ENCODE assay signal across 8 mouse cellular contexts in genomic region chr7:97418717-97419116, GRCm38 (mm10). TPM values are rescaled to one million over a fixed set of nuclear protein-coding genes. Genes with fewer than 3 reads are reported as not detected.
A peak's percentile ranks its signal among the peaks of the same experiment; 100 is the strongest.
DNase-seq lines count a peak whose midpoint lies in the region; TF ChIP-seq lines count a peak whose summit lies in the region.
"Had no signal": no experiment of that assay in that cellular context is flagged by ENCODE, and none has a peak within 500 bp of the region (broad histone marks: within the 10 kb centered on the region; RNA-seq: fewer than 3 reads in every experiment).

No protein-coding gene starts in this region.

- no peak for DNase-seq in layer of hippocampus, adult 2 months (ENCODE audit: low spot score in 2 of 2)
- no peak for DNase-seq in layer of hippocampus, postnatal 14 days (ENCODE audit: low spot score in 2 of 2)
- peak; percentile 83 for DNase-seq in adrenal gland, postnatal 14 days
- peak; percentile 31 to 38 for DNase-seq in gastrocnemius, postnatal 36 days
- DNase-seq in lung, postnatal 36 days: peak; percentile 71
- DNase-seq in left cerebral cortex, adult 2 months (ENCODE audit: extremely low spot score in 1 of 2, low spot score in 2 of 2): no peak
- no peak for DNase-seq in left cerebral cortex, postnatal 36 days (ENCODE audit: low spot score in 2 of 2)
- DNase-seq: liver, embryonic 13.5 days had no signal

- no peak for TF ChIP-seq CTCF in layer of hippocampus, adult 2 months (conservative IDR thresholded peaks at IDR 0.05)
- no peak for TF ChIP-seq CTCF in left cerebral cortex, adult 2 months (IDR thresholded peaks at IDR 0.05)

- intact Hi-C loops in gastrocnemius, postnatal 36 days (cut with DNase I): no loop called here
- intact Hi-C loops in left cerebral cortex, adult 2 months (cut with DNase I): no loop called here
- intact Hi-C loops in left cerebral cortex, postnatal 36 days (cut with DNase I): no loop called here

- 0 out of 2 replicates have a peak overlapping the region, but pooled peaks have one; percentile 0 for H3K27ac ChIP-seq in layer of hippocampus, adult 2 months
- no peak overlapping the region for H3K27ac ChIP-seq in left cerebral cortex, adult 2 months
- H3K27ac ChIP-seq: liver, embryonic 13.5 days had no signal

- no peak overlapping the region for H3K4me3 ChIP-seq in layer of hippocampus, adult 2 months
- no peak overlapping the region for H3K4me3 ChIP-seq in left cerebral cortex, adult 2 months
- H3K4me3 ChIP-seq: liver, embryonic 13.5 days had no signal

RNA-seq across cellular contexts. Expression of gene Thrsp, which starts 1.2 kb away (rescaled TPM):
- 10 to 100 TPM; 40.0 to 40.6 TPM for total RNA-seq in layer of hippocampus, adult 2 months (2021)
- total RNA-seq in layer of hippocampus, postnatal 14 days (2021): 10 to 100 TPM; 29.1 to 31.5 TPM
- total RNA-seq in adrenal gland, postnatal 14 days (2021): 655 and 670 TPM in 2 replicates
- 10 to 100 TPM; 15.4 to 23.9 TPM for total RNA-seq in gastrocnemius, postnatal 36 days (2021)
- 10 to 100 TPM; 19.2 to 21.8 TPM for total RNA-seq in left cerebral cortex, adult 2 months (2021)
- total RNA-seq in left cerebral cortex, postnatal 36 days (2021): 10 to 100 TPM; 18.7 to 23.4 TPM

RNA-seq across cellular contexts. Expression of gene Ndufc2, which starts 18.9 kb away (rescaled TPM):
- 100 to 1,000 TPM; 206 to 221 TPM for total RNA-seq in layer of hippocampus, adult 2 months (2021)
- total RNA-seq in layer of hippocampus, postnatal 14 days (2021): 100 to 1,000 TPM; 267 TPM
- total RNA-seq in adrenal gland, postnatal 14 days (2021): 443 and 493 TPM in 2 replicates
- 100 to 1,000 TPM; 297 to 299 TPM for total RNA-seq in gastrocnemius, postnatal 36 days (2021)
- 100 to 1,000 TPM; 213 to 230 TPM for total RNA-seq in left cerebral cortex, adult 2 months (2021)
- 100 to 1,000 TPM; 202 to 220 TPM for total RNA-seq in left cerebral cortex, postnatal 36 days (2021)

RNA-seq across cellular contexts. Expression of gene Kctd14, which starts 32.4 kb away (rescaled TPM):
- total RNA-seq in layer of hippocampus, adult 2 months (2021): 1 to 10 TPM; 4.7 to 5.3 TPM
- 1 to 10 TPM; 2.3 to 3.6 TPM for total RNA-seq in layer of hippocampus, postnatal 14 days (2021)
- total RNA-seq in adrenal gland, postnatal 14 days (2021): 1.7 and 2.8 TPM in 2 replicates
- not detected for total RNA-seq in gastrocnemius, postnatal 36 days (2021)
- total RNA-seq in left cerebral cortex, adult 2 months (2021): 1 to 10 TPM; 3.3 to 3.7 TPM
- 1 to 10 TPM; 3.2 to 3.6 TPM for total RNA-seq in left cerebral cortex, postnatal 36 days (2021)

RNA-seq across cellular contexts. Expression of gene Alg8, which starts 47.3 kb away (rescaled TPM):
- total RNA-seq in layer of hippocampus, adult 2 months (2021): 10 to 100 TPM; 10.1 to 10.2 TPM
- total RNA-seq in layer of hippocampus, postnatal 14 days (2021): 10 to 100 TPM; 11.4 TPM
- total RNA-seq in adrenal gland, postnatal 14 days (2021): 16.3 and 18.0 TPM in 2 replicates
- 1 to 10 TPM; 3.0 to 3.4 TPM for total RNA-seq in gastrocnemius, postnatal 36 days (2021)
- 10 to 100 TPM in 1 of 2 experiments, 1 to 10 TPM in 1; 9.9 to 10.2 TPM for total RNA-seq in left cerebral cortex, adult 2 months (2021)
- total RNA-seq in left cerebral cortex, postnatal 36 days (2021): 10 to 100 TPM in 1 of 2 experiments, 1 to 10 TPM in 1; 7.9 to 11.8 TPM

Comparison
In these comparisons a context has a peak if more than half of its experiments do, and no peak if none do; other contexts are left out.
1. DNase-seq: peak in adrenal gland, postnatal 14 days (single experiment), gastrocnemius, postnatal 36 days (2 of 2) and lung, postnatal 36 days (single experiment); none in layer of hippocampus, adult 2 months (0 of 2), layer of hippocampus, postnatal 14 days (0 of 2), left cerebral cortex, adult 2 months (0 of 2) and left cerebral cortex, postnatal 36 days (0 of 2).
2. RNA of gene Thrsp, which starts 1.2 kb away (total RNA-seq): 655 to 670 TPM in adrenal gland, postnatal 14 days; 40.0 to 40.6 TPM in layer of hippocampus, adult 2 months, 29.1 to 31.5 TPM in layer of hippocampus, postnatal 14 days, 15.4 to 23.9 TPM in gastrocnemius, postnatal 36 days, 18.7 to 23.4 TPM in left cerebral cortex, postnatal 36 days and 19.2 to 21.8 TPM in left cerebral cortex, adult 2 months; every median in the first group is over 10 times any median in the second.